Mouse (Mus musculus) kidney, embryonic 14.5 days (tissue): ENCODE results near the gene Gm28230. TPM values are rescaled to one million over a fixed set of nuclear protein-coding genes. Genes with fewer than 3 reads are reported as not detected.

Source experiments
- ATAC-seq: fragments of 200-750 bp; cut with Nextera tagmentation; 2 replicates; pipeline ENCODE4 v1.8.0; 2017; ENCODE audit warnings: moderate number of reproducible peaks, mild to moderate bottlenecking, moderate TSS enrichment, moderate library complexity; ENCODE audit not compliant: low FRiP score, low TSS enrichment
- H3K27ac ChIP-seq: fragments of 300-500 bp; sonication (generic); 2 replicates; pipeline ENCODE4 v1.5.1; 2014; ENCODE audit warnings: low read depth, mild to moderate bottlenecking, low read length, moderate library complexity, mixed read lengths
- H3K27me3 ChIP-seq: fragments of 300-500 bp; sonication (generic); 2 replicates; pipeline ENCODE4 v1.6.1; 2014; ENCODE audit warnings: mild to moderate bottlenecking, low read length; ENCODE audit not compliant: control insufficient read depth, insufficient read depth
- H3K36me3 ChIP-seq: fragments of 300-500 bp; sonication (generic); 2 replicates; pipeline ENCODE4 v1.6.1; 2014; ENCODE audit warnings: low read length, mixed read lengths; ENCODE audit not compliant: control insufficient read depth, insufficient read depth
- H3K4me1 ChIP-seq: fragments of 300-500 bp; sonication (generic); 2 replicates; pipeline ENCODE4 v1.6.1; 2014; ENCODE audit warnings: low read length, mixed read lengths; ENCODE audit not compliant: control insufficient read depth, insufficient read depth
- H3K4me2 ChIP-seq: fragments of 300-500 bp; sonication (generic); replicated peaks from 2 replicates; pipeline ENCODE4 v1.6.1; 2014; ENCODE audit warnings: low read depth, mild to moderate bottlenecking, low read length
- H3K4me3 ChIP-seq: fragments of 300-500 bp; sonication (generic); 2 replicates; pipeline ENCODE4 v1.5.1; 2014; ENCODE audit warnings: mild to moderate bottlenecking, low read length
- H3K9ac ChIP-seq: fragments of 300-500 bp; sonication (generic); 2 replicates; pipeline ENCODE4 v1.6.1; 2014; ENCODE audit warnings: low read depth, mild to moderate bottlenecking, low read length, moderate library complexity
- H3K9me3 ChIP-seq: fragments of 300-500 bp; sonication (generic); 2 replicates; pipeline ENCODE4 v1.6.1; 2016; ENCODE audit warnings: low read length; ENCODE audit not compliant: control insufficient read depth
- WGBS: fragments of 180-500 bp; shearing (Covaris S2); extraction: QIAGEN DNeasy Blood & Tissue Kit; methylation state at CpG from one replicate; pipeline ENCODE4 v1.1.7; 2014; 5-methylcytosine and 5-hydroxymethylcytosine counted together
- microRNA counts: library from miRNA; unstranded; fragments of <30 nt; microRNA quantifications from one replicate; lab custom pipeline; 2017
- microRNA-seq: library from miRNA; unstranded; fragments of <30 nt; microRNA quantifications from one replicate; pipeline ENCODE4, GENCODE M21; 2016
- polyA plus RNA-seq: library from polyadenylated mRNA; unstranded; fragments of >200 nt; fragmentation: Nextera tagmentation; extraction: Ambion mirVana; gene quantifications from 2 replicates; pipeline ENCODE4 v1.2.1, GENCODE M21; 2014

The Gm28230 gene
- polyA plus RNA-seq, 1 experiment from 2014 or later = 2.3 TPM

DNA sequence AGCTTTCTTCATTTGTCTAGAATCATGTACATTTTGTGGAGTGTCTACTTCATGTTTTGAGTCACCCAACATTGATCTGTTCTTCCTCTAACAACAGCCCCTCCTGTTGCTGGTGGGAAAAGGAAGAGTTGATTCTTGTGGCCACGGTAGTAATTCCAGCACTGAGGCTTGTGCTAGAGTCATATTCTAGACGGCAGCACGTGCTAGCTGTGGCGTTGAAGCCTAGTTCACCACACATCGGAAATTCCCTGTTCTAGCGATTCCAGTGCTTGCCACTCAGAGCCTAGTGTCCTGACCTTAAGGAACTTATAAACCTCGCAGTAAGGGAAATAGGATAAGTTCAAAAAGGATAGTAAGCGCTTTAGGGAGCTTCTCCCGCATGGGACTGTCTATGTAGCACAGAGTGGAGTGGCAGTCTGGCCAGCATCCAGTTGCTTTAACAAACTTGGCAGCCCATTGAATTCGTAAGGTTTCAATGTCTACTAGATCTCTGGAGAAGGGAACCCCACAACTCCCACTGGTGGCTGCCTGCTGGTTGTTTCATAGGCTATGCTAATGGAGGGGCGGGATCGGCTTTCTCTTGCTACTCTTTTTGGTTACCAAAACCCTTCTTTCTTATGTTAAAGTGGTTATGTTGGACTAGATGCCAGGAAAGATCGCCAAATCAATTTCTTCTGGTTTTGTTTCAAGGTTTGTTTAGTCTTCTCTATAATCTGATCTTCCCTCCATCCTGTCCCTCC is 51.2 kb downstream of the Gm28230 start:
- no peak overlapping the region for H3K4me2 ChIP-seq
- H3K9ac ChIP-seq = no peak overlapping the region
- no peaks in the 10 kb centered on the region for H3K27me3 ChIP-seq
- no peaks in the 10 kb centered on the region for H3K36me3 ChIP-seq
- WGBS = 69% methylated on average over 13 of the region's 13 CpGs
- H3K4me1 ChIP-seq = no peaks in the 10 kb centered on the region
- H3K9me3 ChIP-seq = no peaks in the 10 kb centered on the region
- ATAC-seq = no peak
- H3K27ac ChIP-seq = no peak overlapping the region
- H3K4me3 ChIP-seq = no peak overlapping the region

DNA sequence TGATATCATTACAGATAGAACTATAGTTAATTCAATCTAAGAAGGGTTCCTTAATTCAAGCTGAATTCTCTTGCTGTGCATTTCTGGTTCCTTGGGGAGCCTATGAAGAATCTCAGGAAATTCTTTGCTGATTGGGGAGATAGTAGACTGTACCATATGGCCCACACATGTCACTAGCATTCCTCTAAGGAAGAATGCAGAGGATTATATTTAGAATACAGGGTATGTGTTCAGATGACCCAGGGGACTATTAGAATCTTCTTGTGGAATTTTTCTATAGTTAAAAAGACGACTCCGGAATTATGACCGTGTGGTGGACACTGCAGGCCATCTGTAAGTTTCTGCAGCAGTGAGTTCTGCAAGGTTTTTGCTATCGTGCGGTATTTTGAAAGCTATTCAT is 54.9 kb downstream of the Gm28230 start:
- H3K4me3 ChIP-seq = no peak overlapping the region
- H3K9ac ChIP-seq = no peak overlapping the region
- H3K27ac ChIP-seq = no peak overlapping the region
- 89% methylated on average over 5 of the region's 5 CpGs for WGBS
- no peak overlapping the region for H3K4me2 ChIP-seq
- no peak for ATAC-seq
- no peaks in the 10 kb centered on the region for H3K9me3 ChIP-seq
- H3K36me3 ChIP-seq = no peaks in the 10 kb centered on the region
- H3K4me1 ChIP-seq = no peaks in the 10 kb centered on the region
- no peaks in the 10 kb centered on the region for H3K27me3 ChIP-seq

DNA sequence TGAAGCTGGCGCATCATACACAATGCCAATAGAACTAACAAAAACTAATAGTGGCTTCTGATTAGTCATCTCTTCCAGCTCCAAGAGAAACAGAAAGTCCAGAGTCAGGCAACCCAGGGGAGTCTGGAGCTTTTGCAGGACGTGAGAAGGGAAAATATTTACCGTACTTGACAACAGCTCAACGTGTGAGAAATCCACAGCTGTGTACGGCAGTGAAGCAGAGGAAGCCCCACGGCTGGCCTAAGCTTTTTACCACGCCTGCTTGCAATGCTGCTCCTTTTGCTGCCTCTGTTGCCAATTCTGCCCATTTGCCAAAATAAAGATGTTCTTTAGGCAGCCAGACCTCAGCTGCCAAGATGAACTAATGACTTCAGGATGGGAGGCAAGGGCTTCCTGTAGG is 69.0 kb downstream of the Gm28230 start:
- H3K4me3 ChIP-seq = no peak overlapping the region
- no peaks in the 10 kb centered on the region for H3K36me3 ChIP-seq
- no peak overlapping the region for H3K27ac ChIP-seq
- no peaks in the 10 kb centered on the region for H3K9me3 ChIP-seq
- H3K4me2 ChIP-seq = no peak overlapping the region
- 36% methylated on average over 7 of the region's 7 CpGs for WGBS
- ATAC-seq = no peak
- H3K9ac ChIP-seq = no peak overlapping the region
- H3K4me1 ChIP-seq = 0 out of 2 replicates have a peak, but pooled peaks cover 4% of the 10 kb centered on the region
- H3K27me3 ChIP-seq = no peaks in the 10 kb centered on the region

MicroRNAs encoded within 50 kb of the gene (microRNA counts, 519-probe panel; counts per million panel counts)
- 8,628 counts per million, percentile 89 among the panel's probes with 10 or more counts for microRNA mmu-miR-10b (lab: Ali Mortazavi, UCI)

Small RNAs within 50 kb of the gene (microRNA-seq; reads per million reads assigned to microRNA genes)
- gene Gm44463 = not detected
- 79,085 reads per million, percentile 99 among the genes with 10 or more reads in this experiment for gene Mir10b

Other genes with a start within 250 kb of the Gm28230 start
- 24.3 and 27.3 TPM in 2 replicates for gene Lnpk, start 147.3 kb upstream of the Gm28230 start, polyA plus RNA-seq
- not detected in 2 replicates for gene Evx2, start 67.2 kb upstream of the Gm28230 start, polyA plus RNA-seq
- gene Hoxd13, start 58.4 kb upstream of the Gm28230 start, polyA plus RNA-seq = 0.17 and 0.22 TPM in 2 replicates
- 6.2 and 7.2 TPM in 2 replicates for gene Hoxd12, start 51.7 kb upstream of the Gm28230 start, polyA plus RNA-seq
- gene Hoxd11, start 47.2 kb upstream of the Gm28230 start, polyA plus RNA-seq = 54.5 and 56.2 TPM in 2 replicates
- gene Hoxd10, start 34.8 kb upstream of the Gm28230 start, polyA plus RNA-seq = 45.1 and 45.9 TPM in 2 replicates
- 36.2 and 47.9 TPM in 2 replicates for gene Hoxd9, start 29.0 kb upstream of the Gm28230 start, polyA plus RNA-seq
- gene Hoxd8, start 22.1 kb upstream of the Gm28230 start, polyA plus RNA-seq = 45.0 and 45.2 TPM in 2 replicates
- 12.3 and 12.6 TPM in 2 replicates for gene Hoxd3, start 14.8 kb upstream of the Gm28230 start, polyA plus RNA-seq
- 6.3 and 18.7 TPM in 2 replicates for gene Hoxd4, start 14.8 kb upstream of the Gm28230 start, polyA plus RNA-seq
- gene Hoxd1, start 36.3 kb downstream of the Gm28230 start, polyA plus RNA-seq = 1.8 and 1.9 TPM in 2 replicates
- gene Mtx2, start 99.1 kb downstream of the Gm28230 start, polyA plus RNA-seq = 157 and 206 TPM in 2 replicates